Mouse (Mus musculus) CH12.LX (cell line): ENCODE data around the gene Ptgis.

Experiments
- BHLHE40 ChIP-seq: IDR thresholded peaks from 2 replicates; pipeline ENCODE4 v1.6.1; 2011; ENCODE audit warnings: mild to moderate bottlenecking, low read depth, low read length, improper control_type of control experiment
- CTCF ChIP-seq, 2 experiments: IDR thresholded peaks in 1 of 2; conservative IDR thresholded peaks in 1 of 2; 2 replicates each; pipeline ENCODE4 v1.5.1; 2011 to 2012; ENCODE audit warnings: low read depth in 2 of 2, low read length in 2 of 2, improper control_type of control experiment in 1 of 2, inconsistent platforms in 1 of 2, mild to moderate bottlenecking in 1 of 2, moderate library complexity in 1 of 2
- E2F4 ChIP-seq: IDR thresholded peaks from 2 replicates; pipeline ENCODE4 v1.6.1; 2011; ENCODE audit warnings: low read depth, low read length, improper control_type of control experiment; ENCODE audit not compliant: insufficient replicate concordance
- GABPA ChIP-seq: IDR thresholded peaks from 2 replicates; pipeline ENCODE4 v1.6.1; 2012; ENCODE audit warnings: low read depth, low read length, improper control_type of control experiment, inconsistent platforms; ENCODE audit not compliant: insufficient replicate concordance
- IRF4 ChIP-seq: IDR thresholded peaks from 2 replicates; pipeline ENCODE4 v1.6.1; 2014; ENCODE audit warnings: low read depth, mild to moderate bottlenecking, inconsistent platforms, low read length, improper control_type of control experiment
- JUND ChIP-seq: conservative IDR thresholded peaks from 2 replicates; pipeline ENCODE4 v1.6.1; 2011; ENCODE audit warnings: low read depth, low read length, improper control_type of control experiment
- KAT2A ChIP-seq: IDR thresholded peaks from 2 replicates; pipeline ENCODE4 v1.6.1; 2012; ENCODE audit warnings: low read length, improper control_type of control experiment, inconsistent platforms; ENCODE audit not compliant: insufficient replicate concordance
- NRF1 ChIP-seq: IDR thresholded peaks from 2 replicates; pipeline ENCODE4 v1.6.1; 2014; ENCODE audit warnings: low read depth, mild to moderate bottlenecking, inconsistent platforms, low read length, improper control_type of control experiment, moderate library complexity
- POLR2A ChIP-seq: IDR thresholded peaks from 2 replicates; pipeline ENCODE4 v1.6.1; 2011; ENCODE audit warnings: low read depth, mild to moderate bottlenecking, improper control_type of control experiment, low read length
- ZKSCAN1 ChIP-seq: IDR thresholded peaks from 2 replicates; pipeline ENCODE4 v1.6.1; 2012; ENCODE audit warnings: low read depth, inconsistent platforms, low read length, improper control_type of control experiment, borderline replicate concordance

DNA sequence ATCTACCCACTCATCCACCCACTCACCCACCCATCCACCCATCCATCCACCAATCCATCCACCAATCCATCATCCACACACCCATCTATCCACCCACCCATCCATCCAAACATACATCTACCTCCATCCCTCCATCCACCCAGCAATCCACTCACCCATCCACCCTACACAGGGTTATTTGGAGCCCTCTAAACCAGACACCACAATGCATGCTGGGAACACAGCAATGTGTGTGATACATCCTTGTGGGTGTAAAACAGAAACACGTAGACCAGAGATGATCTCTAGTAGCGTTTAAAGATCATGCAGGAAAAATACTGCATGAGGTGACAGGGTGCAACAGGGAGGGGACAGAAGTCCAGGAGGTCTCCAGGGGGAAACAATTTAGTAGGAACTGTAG lies 55.0 kb downstream of the Ptgis start:
- TF ChIP-seq POLR2A = no peak
- TF ChIP-seq JUND = no peak
- TF ChIP-seq BHLHE40 = no peak
- no peak for TF ChIP-seq GABPA
- no peak for TF ChIP-seq ZKSCAN1
- no peak for TF ChIP-seq E2F4
- TF ChIP-seq CTCF (conservative IDR thresholded peaks at IDR 0.05 in 1 of 2, IDR thresholded peaks at IDR 0.05 in 1 of 2; ENCODE audit: low read depth in 2 of 2, low read length in 2 of 2) = no peak
- no peak for TF ChIP-seq IRF4
- no peak for TF ChIP-seq KAT2A
- TF ChIP-seq NRF1 = no peak
